Mouse (Mus musculus) kidney, embryonic 16.5 days (tissue): Measurements from ENCODE around the gene Mki67. TPM values are rescaled to one million over a fixed set of nuclear protein-coding genes. Genes with fewer than 3 reads are reported as not detected.

Experiments
- ATAC-seq: fragments of 200-750 bp; cut with Nextera tagmentation; 2 replicates; pipeline ENCODE4 v1.8.0; 2017; ENCODE audit warnings: moderate TSS enrichment; ENCODE audit not compliant: low FRiP score, low TSS enrichment
- H3K27ac ChIP-seq: fragments of 300-500 bp; sonication (generic); 2 replicates; pipeline ENCODE4 v1.5.1; 2014; ENCODE audit warnings: low read length
- H3K27me3 ChIP-seq: fragments of 300-500 bp; sonication (generic); 2 replicates; pipeline ENCODE4 v1.6.1; 2014; ENCODE audit warnings: low read length, control low read depth, mixed read lengths; ENCODE audit not compliant: insufficient read depth
- H3K36me3 ChIP-seq: fragments of 300-500 bp; sonication (generic); 2 replicates; pipeline ENCODE4 v1.6.1; 2014; ENCODE audit warnings: low read length, control low read depth, mixed read lengths; ENCODE audit not compliant: insufficient read depth
- H3K4me1 ChIP-seq: fragments of 300-500 bp; sonication (generic); 2 replicates; pipeline ENCODE4 v1.6.1; 2014; ENCODE audit warnings: low read length, control low read depth, mixed read lengths; ENCODE audit not compliant: insufficient read depth
- H3K4me2 ChIP-seq: fragments of 300-500 bp; sonication (generic); replicated peaks from 2 replicates; pipeline ENCODE4 v1.6.1; 2014; ENCODE audit warnings: low read depth, low read length
- H3K4me3 ChIP-seq: fragments of 300-500 bp; sonication (generic); 2 replicates; pipeline ENCODE4 v1.5.1; 2014; ENCODE audit warnings: mild to moderate bottlenecking, low read length
- H3K9ac ChIP-seq: fragments of 300-500 bp; sonication (generic); replicated peaks from 2 replicates; pipeline ENCODE4 v1.6.1; 2014; ENCODE audit warnings: low read length
- H3K9me3 ChIP-seq: fragments of 300-500 bp; sonication (generic); 2 replicates; pipeline ENCODE4 v1.6.1; 2016; ENCODE audit warnings: low read length, control low read depth
- WGBS: fragments of 180-500 bp; shearing (Covaris S2); extraction: QIAGEN DNeasy Blood & Tissue Kit; methylation state at CpG from one replicate; pipeline ENCODE4 v1.1.7; 2014; 5-methylcytosine and 5-hydroxymethylcytosine counted together
- polyA plus RNA-seq: library from polyadenylated mRNA; unstranded; fragments of >200 nt; fragmentation: Nextera tagmentation; extraction: Ambion mirVana; gene quantifications from 2 replicates; pipeline ENCODE4 v1.2.1, GENCODE M21; 2015

Mki67 gene
- polyA plus RNA-seq, 1 experiment from 2014 or later = 32.6 TPM

DNA sequence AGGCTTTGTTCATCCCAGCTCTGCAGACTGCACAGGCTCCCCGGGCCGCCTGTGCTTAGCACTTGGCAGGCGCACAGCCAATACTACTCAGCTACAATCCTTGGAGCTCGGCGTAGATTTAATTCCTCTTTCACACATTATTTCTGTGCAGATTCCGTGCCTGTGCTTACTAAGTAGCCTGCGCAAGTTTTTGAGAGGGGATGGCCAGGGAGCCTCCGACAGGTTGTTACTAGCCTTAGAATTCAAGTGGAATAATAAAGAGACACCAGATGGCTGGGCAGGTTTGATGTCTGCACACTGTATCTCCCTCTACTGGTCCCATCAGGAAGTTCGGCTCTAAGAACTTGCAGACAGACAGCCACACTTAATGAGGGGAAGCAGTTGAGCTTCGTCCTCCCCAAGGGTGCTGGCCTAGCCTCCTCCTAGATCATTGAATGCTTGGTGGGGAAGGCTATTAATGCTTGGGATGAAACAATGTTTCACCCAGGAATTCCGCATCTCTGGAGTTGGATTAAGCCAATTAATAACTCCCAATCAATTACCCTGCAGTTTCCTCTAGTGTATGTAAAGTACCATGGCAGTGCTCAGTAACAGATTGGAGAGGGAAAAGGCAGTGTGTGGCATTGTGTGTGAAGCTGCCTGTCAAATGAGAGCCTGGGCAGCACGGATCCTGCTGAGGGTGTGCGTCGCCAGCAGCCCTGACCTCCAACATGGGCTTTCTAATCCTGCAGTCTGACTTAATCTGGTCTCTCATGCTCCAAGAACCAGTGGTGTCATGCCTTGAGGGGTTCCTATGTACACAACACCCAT is 74.3 kb downstream of the Mki67 start:
- Histone ChIP-seq H3K27ac (no peak overlapping the region), H3K4me3 (no peak overlapping the region), H3K27me3 (no peaks in the 10 kb centered on the region), H3K36me3 (no peaks in the 10 kb centered on the region), H3K4me2 (no peak overlapping the region), H3K9me3 (no peaks in the 10 kb centered on the region), H3K4me1 (no peaks in the 10 kb centered on the region), H3K9ac (no peak overlapping the region)
- no peak; the same call in 1 of the 2 replicates for ATAC-seq
- WGBS = 66% methylated on average over 14 of the region's 14 CpGs

Other genes with a start within 250 kb of the Mki67 start
- gene Clrn3, start 187.7 kb downstream of the Mki67 start, polyA plus RNA-seq = 14.3 and 17.3 TPM in 2 replicates
- gene Ptpre, start 178.9 kb downstream of the Mki67 start, polyA plus RNA-seq = 1.3 and 1.7 TPM in 2 replicates